Mouse (Mus musculus): ENCODE measurements around the gene Thada. TPM values are rescaled to one million over a fixed set of nuclear protein-coding genes. Genes with fewer than 3 reads are reported as not detected.

Thada gene
- polyA plus RNA-seq, 2 experiments = 2.0 to 2.5 TPM

GRCm38 (mm10) chr17:84154302-84155028, 311.5 kb downstream of the Thada start:
- 22% methylated on average over 11 of the region's 11 CpGs for WGBS (ENCODE audit: insufficient replicate concordance)
- DNase-seq (ENCODE audit: low read depth in 3 of 3, low spot score in 3 of 3) (peak in 1 of 3 experiments; percentile 60), ATAC-seq (ENCODE audit: insufficient read depth) (peak; percentile 71)
- no peak for TF ChIP-seq CTCF (IDR thresholded peaks at IDR 0.05; ENCODE audit: low read depth)
- peak; percentile 23; the same call in 1 of the 2 replicates for TF ChIP-seq EP300 (IDR thresholded peaks at IDR 0.05; ENCODE audit: low read depth)
- peaks cover 65 to 75% of the 10 kb centered on the region in 2 experiments for H3K4me1 ChIP-seq (replicated peaks; ENCODE audit: control insufficient read depth in 2 of 2, insufficient read depth in 2 of 2, low read length in 1 of 2)
- peak overlapping the region; percentile 19 for H3K9ac ChIP-seq (replicated peaks)
- no peaks in the 10 kb centered on the region for H3K36me3 ChIP-seq (replicated peaks; ENCODE audit: control insufficient read depth, insufficient read depth, low read depth)
- H3K4me2 ChIP-seq (ENCODE audit: low read depth) = peak overlapping the region; percentile 37
- H3K9me3 ChIP-seq (ENCODE audit: control insufficient read depth, low read length) = no peaks in the 10 kb centered on the region
- H3K4me3 ChIP-seq (ENCODE audit: insufficient read depth in 1 of 2, low read depth in 2 of 2, low read length in 2 of 2) = no peak overlapping the region
- peak overlapping the region; percentile 95 for H3K27ac ChIP-seq
- no peaks in the 10 kb centered on the region for H3K27me3 ChIP-seq (ENCODE audit: control insufficient read depth, insufficient read depth, low read length)

- WGBS (ENCODE audit: insufficient replicate concordance) = 39% methylated on average over 12 of the region's 12 CpGs
Observed at GRCm38 (mm10) chr17:84152976-84153786, 312.8 kb downstream of the Thada start.

GRCm38 (mm10) chr17:84152206-84152975, 313.6 kb downstream of the Thada start:
- no peaks in the 10 kb centered on the region for H3K9me3 ChIP-seq (ENCODE audit: control insufficient read depth, low read length)
- H3K36me3 ChIP-seq (replicated peaks; ENCODE audit: control insufficient read depth, insufficient read depth, low read depth) = no peaks in the 10 kb centered on the region
- H3K27me3 ChIP-seq (ENCODE audit: control insufficient read depth, insufficient read depth, low read length) = no peaks in the 10 kb centered on the region
- peak overlapping the region; percentile 95 for H3K27ac ChIP-seq
- DNase-seq (ENCODE audit: low read depth in 3 of 3, low spot score in 3 of 3) (no peak), ATAC-seq (ENCODE audit: insufficient read depth) (no peak)
- TF ChIP-seq CTCF (IDR thresholded peaks at IDR 0.05; ENCODE audit: low read depth) (no peak), EP300 (IDR thresholded peaks at IDR 0.05; ENCODE audit: low read depth) (no peak)
- H3K4me3 ChIP-seq (ENCODE audit: insufficient read depth in 1 of 2, low read depth in 2 of 2, low read length in 2 of 2) = no peak overlapping the region
- peaks cover 82 to 89% of the 10 kb centered on the region in 2 experiments for H3K4me1 ChIP-seq (replicated peaks; ENCODE audit: control insufficient read depth in 2 of 2, insufficient read depth in 2 of 2, low read length in 1 of 2)
- 50% methylated on average over 6 of the region's 6 CpGs for WGBS (ENCODE audit: insufficient replicate concordance)
- peak overlapping the region; percentile 67 for H3K9ac ChIP-seq (replicated peaks)
- H3K4me2 ChIP-seq (ENCODE audit: low read depth) = peak overlapping the region; percentile 58

More at GRCm38 (mm10) chr17:84152976-84153786, 312.8 kb downstream of the Thada start:
- peak overlapping the region; percentile 58 for H3K4me2 ChIP-seq (ENCODE audit: low read depth)
- H3K36me3 ChIP-seq (replicated peaks; ENCODE audit: control insufficient read depth, insufficient read depth, low read depth) = no peaks in the 10 kb centered on the region
- TF ChIP-seq CTCF (IDR thresholded peaks at IDR 0.05; ENCODE audit: low read depth) = no peak
- peak; percentile 82 for TF ChIP-seq EP300 (IDR thresholded peaks at IDR 0.05; ENCODE audit: low read depth)
- peaks cover 77 to 84% of the 10 kb centered on the region in 2 experiments for H3K4me1 ChIP-seq (replicated peaks; ENCODE audit: control insufficient read depth in 2 of 2, insufficient read depth in 2 of 2, low read length in 1 of 2)
- peak overlapping the region; percentile 95 for H3K27ac ChIP-seq
- DNase-seq (ENCODE audit: low read depth in 3 of 3, low spot score in 3 of 3) = peak; percentile 76 to 77 (median 77)
- ATAC-seq (ENCODE audit: insufficient read depth) = peak; percentile 78
- H3K27me3 ChIP-seq (ENCODE audit: control insufficient read depth, insufficient read depth, low read length) = no peaks in the 10 kb centered on the region
- H3K4me3 ChIP-seq (ENCODE audit: insufficient read depth in 1 of 2, low read depth in 2 of 2, low read length in 2 of 2) = no peak overlapping the region
- no peaks in the 10 kb centered on the region for H3K9me3 ChIP-seq (ENCODE audit: control insufficient read depth, low read length)
- H3K9ac ChIP-seq (replicated peaks) = peak overlapping the region; percentile 67

- WGBS (ENCODE audit: insufficient replicate concordance) = 56% methylated on average over 6 of the region's 6 CpGs
- no peak for ATAC-seq (ENCODE audit: insufficient read depth)
- peaks cover 92% of the 10 kb centered on the region in 2 experiments for H3K4me1 ChIP-seq (replicated peaks; ENCODE audit: control insufficient read depth in 2 of 2, insufficient read depth in 2 of 2, low read length in 1 of 2)
Observed at GRCm38 (mm10) chr17:84151306-84151705, 314.7 kb downstream of the Thada start.

More at GRCm38 (mm10) chr17:84151306-84151705, 314.7 kb downstream of the Thada start:
- Histone ChIP-seq H3K9me3 (ENCODE audit: control insufficient read depth, low read length) (no peaks in the 10 kb centered on the region), H3K4me3 (ENCODE audit: insufficient read depth in 1 of 2, low read depth in 2 of 2, low read length in 2 of 2) (no peak overlapping the region), H3K4me2 (ENCODE audit: low read depth) (no peak overlapping the region), H3K27ac (peak overlapping the region; percentile 95), H3K27me3 (ENCODE audit: control insufficient read depth, insufficient read depth, low read length) (no peaks in the 10 kb centered on the region), H3K36me3 (replicated peaks; ENCODE audit: control insufficient read depth, insufficient read depth, low read depth) (no peaks in the 10 kb centered on the region), H3K9ac (replicated peaks) (no peak overlapping the region)
- no peak for DNase-seq (ENCODE audit: low read depth in 3 of 3, low spot score in 3 of 3)
- TF ChIP-seq CTCF (IDR thresholded peaks at IDR 0.05; ENCODE audit: low read depth) (no peak), EP300 (IDR thresholded peaks at IDR 0.05; ENCODE audit: low read depth) (no peak)
